Comparison of ENCODE assay signal across 19 mouse cellular contexts in the genomic region with DNA sequence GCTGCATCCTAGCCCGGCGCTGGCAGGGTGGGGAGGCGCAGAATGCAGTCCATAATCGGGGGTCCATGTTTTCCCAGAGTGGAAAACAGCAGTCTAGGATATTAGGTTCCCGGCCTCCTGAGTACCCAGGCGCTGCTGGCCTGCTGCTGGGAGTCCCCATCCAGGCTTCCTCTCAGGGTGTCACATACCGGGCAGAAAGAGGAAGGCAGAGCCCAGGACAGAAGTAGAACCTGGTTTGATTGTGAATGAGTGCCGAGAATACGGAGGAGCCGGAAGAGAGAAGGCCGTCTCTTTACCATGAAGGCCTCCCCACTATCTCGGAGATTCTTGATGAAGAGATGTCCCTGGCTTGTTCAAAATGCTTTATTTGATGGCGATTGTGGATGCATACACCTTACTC.
DNase-seq lines count a peak whose midpoint lies in the region; ATAC-seq and TF ChIP-seq lines count a peak whose summit lies in the region.
"Had no signal": no experiment of that assay in that cellular context is flagged by ENCODE, and none has a peak within 500 bp of the region (broad histone marks: within the 10 kb centered on the region; RNA-seq: fewer than 3 reads in every experiment).

No protein-coding gene starts in this region.

- 76% methylated on average over 13 of the region's 13 CpGs for WGBS in intestine, postnatal 0 days

- H3K9ac ChIP-seq in intestine, postnatal 0 days (ENCODE audit: low read depth, low read length), result no peak overlapping the region
- H3K9ac ChIP-seq: embryonic facial prominence, embryonic 12.5 days; forebrain, embryonic 12.5 days; forebrain, postnatal 0 days; hindbrain, embryonic 13.5 days had no signal

- TF ChIP-seq CTCF in intestine, postnatal 0 days (IDR thresholded peaks at IDR 0.05; ENCODE audit: low read depth), result no peak

- ATAC-seq in common myeloid progenitor, adult 5-6 weeks (replicated peaks; ENCODE audit: low read depth, poor library complexity, severe bottlenecking), result peak; percentile 50
- peak; percentile 87 for ATAC-seq in megakaryocyte, adult 5-6 weeks (ENCODE audit: poor library complexity, severe bottlenecking)
- ATAC-seq in intestine, postnatal 0 days, result no peak
- ATAC-seq: forebrain, postnatal 0 days; hindbrain, postnatal 0 days; intestine, embryonic 16.5 days had no signal

- H3K27me3 ChIP-seq in splenic B cell, adult 2 months (ENCODE audit: control insufficient read depth, insufficient read depth, low read length, poor library complexity, severe bottlenecking), result no peaks in the 10 kb centered on the region
- no peaks in the 10 kb centered on the region for H3K27me3 ChIP-seq in intestine, postnatal 0 days (replicated peaks; ENCODE audit: control insufficient read depth, insufficient read depth, low read length)
- H3K27me3 ChIP-seq: embryonic facial prominence, embryonic 12.5 days; forebrain, embryonic 12.5 days; hindbrain, embryonic 13.5 days had no signal

- H3K27ac ChIP-seq in intestine, postnatal 0 days (ENCODE audit: low read depth, low read length), result no peak overlapping the region
- H3K27ac ChIP-seq: embryonic facial prominence, embryonic 12.5 days; forebrain, embryonic 12.5 days; hindbrain, embryonic 13.5 days; hindbrain, postnatal 0 days had no signal

- H3K4me2 ChIP-seq in intestine, postnatal 0 days (replicated peaks; ENCODE audit: low read depth), result no peak overlapping the region
- H3K4me2 ChIP-seq: embryonic facial prominence, embryonic 12.5 days; forebrain, embryonic 12.5 days; hindbrain, embryonic 13.5 days had no signal

- H3K9me3 ChIP-seq in intestine, postnatal 0 days (ENCODE audit: control insufficient read depth), result no peaks in the 10 kb centered on the region
- H3K9me3 ChIP-seq: embryonic facial prominence, embryonic 12.5 days; forebrain, embryonic 12.5 days; hindbrain, embryonic 13.5 days had no signal

- no peaks in the 10 kb centered on the region for H3K36me3 ChIP-seq in splenic B cell, adult 2 months (ENCODE audit: control insufficient read depth, insufficient read depth, low read length, poor library complexity, severe bottlenecking)
- H3K36me3 ChIP-seq in intestine, postnatal 0 days (ENCODE audit: control insufficient read depth, insufficient read depth), result no peaks in the 10 kb centered on the region
- H3K36me3 ChIP-seq: embryonic facial prominence, embryonic 12.5 days; forebrain, embryonic 12.5 days; hindbrain, embryonic 13.5 days had no signal

- DNase-seq in T-cell, adult 2 months (ENCODE audit: low spot score), result peak; percentile 9
- peak; percentile 19 for DNase-seq in splenic B cell, adult 2 months (ENCODE audit: low read depth, low spot score)
- DNase-seq in cerebellum, postnatal 10 days, result no peak
- DNase-seq: adrenal gland, adult 8-10 months; adrenal gland, postnatal 36 days; cerebellum, adult 2 months; cerebellum, postnatal 25 days; forebrain, postnatal 0 days; gastrocnemius, postnatal 14 days; heart, postnatal 10 days; heart, postnatal 4 days had no signal

- H3K4me1 ChIP-seq in intestine, postnatal 0 days (replicated peaks; ENCODE audit: control insufficient read depth, insufficient read depth, low read length), result no peaks in the 10 kb centered on the region
- H3K4me1 ChIP-seq: forebrain, embryonic 12.5 days had no signal

- H3K4me3 ChIP-seq in intestine, postnatal 0 days (ENCODE audit: low read depth, low read length), result no peak overlapping the region
- H3K4me3 ChIP-seq: embryonic facial prominence, embryonic 12.5 days; forebrain, embryonic 12.5 days; hindbrain, embryonic 13.5 days had no signal

Comparison
In these comparisons a context has a peak if more than half of its experiments do, and no peak if none do; other contexts are left out.
1. DNase-seq: peak in T-cell, adult 2 months (single experiment) and splenic B cell, adult 2 months (single experiment); none in cerebellum, postnatal 10 days (0 of 2).